Mouse (Mus musculus) liver, embryonic 13.5 days (tissue): ENCODE results near the gene Sv2a. TPM values are rescaled to one million over a fixed set of nuclear protein-coding genes. Genes with fewer than 3 reads are reported as not detected.

ENCODE experiments used
- ATAC-seq: fragments of 200-750 bp; cut with Nextera tagmentation; 2 replicates; pipeline ENCODE4 v1.8.0; 2017; ENCODE audit warnings: low read depth, mild to moderate bottlenecking, moderate number of reproducible peaks, moderate library complexity
- DNase-seq: peaks from one replicate; pipeline ENCODE4 v3.0.0; 2022
- H3K27ac ChIP-seq: fragments of 300-500 bp; sonication (generic); 2 replicates; pipeline ENCODE4 v1.5.1; 2015; ENCODE audit warnings: moderate library complexity, mild to moderate bottlenecking, inconsistent platforms
- H3K27me3 ChIP-seq: fragments of 300-500 bp; sonication (generic); 2 replicates; pipeline ENCODE4 v1.6.1; 2015; ENCODE audit warnings: mild to moderate bottlenecking, inconsistent platforms
- H3K36me3 ChIP-seq: fragments of 300-500 bp; sonication (generic); 2 replicates; pipeline ENCODE4 v1.6.1; 2015; ENCODE audit warnings: mild to moderate bottlenecking, inconsistent platforms
- H3K4me1 ChIP-seq: fragments of 300-500 bp; sonication (generic); replicated peaks from 2 replicates; pipeline ENCODE4 v1.6.1; 2015; ENCODE audit warnings: inconsistent platforms
- H3K4me2 ChIP-seq: fragments of 300-500 bp; sonication (generic); 2 replicates; pipeline ENCODE4 v1.6.1; 2015; ENCODE audit warnings: inconsistent platforms, mild to moderate bottlenecking, moderate library complexity
- H3K4me3 ChIP-seq: fragments of 300-500 bp; sonication (generic); replicated peaks from 2 replicates; pipeline ENCODE4 v1.5.1; 2015; ENCODE audit warnings: mild to moderate bottlenecking, inconsistent platforms
- H3K9ac ChIP-seq: fragments of 300-500 bp; sonication (generic); 2 replicates; pipeline ENCODE4 v1.6.1; 2015; ENCODE audit warnings: mild to moderate bottlenecking, inconsistent platforms
- H3K9me3 ChIP-seq: fragments of 300-500 bp; sonication (generic); replicated peaks from 2 replicates; pipeline ENCODE4 v1.6.1; 2016; ENCODE audit warnings: inconsistent platforms
- WGBS: fragments of 180-500 bp; shearing (Covaris S2); methylation state at CpG from one replicate; pipeline ENCODE4 v1.1.7; 2015; ENCODE audit not compliant: insufficient replicate concordance; 5-methylcytosine and 5-hydroxymethylcytosine counted together
- polyA plus RNA-seq: library from polyadenylated mRNA; unstranded; fragments of >200 nt; fragmentation: Nextera tagmentation; extraction: Ambion mirVana; gene quantifications from 2 replicates; pipeline ENCODE4 v1.2.1, GENCODE M21; 2015

Gene Sv2a
- polyA plus RNA-seq, 1 experiment from 2014 or later = 0.44 TPM

DNA sequence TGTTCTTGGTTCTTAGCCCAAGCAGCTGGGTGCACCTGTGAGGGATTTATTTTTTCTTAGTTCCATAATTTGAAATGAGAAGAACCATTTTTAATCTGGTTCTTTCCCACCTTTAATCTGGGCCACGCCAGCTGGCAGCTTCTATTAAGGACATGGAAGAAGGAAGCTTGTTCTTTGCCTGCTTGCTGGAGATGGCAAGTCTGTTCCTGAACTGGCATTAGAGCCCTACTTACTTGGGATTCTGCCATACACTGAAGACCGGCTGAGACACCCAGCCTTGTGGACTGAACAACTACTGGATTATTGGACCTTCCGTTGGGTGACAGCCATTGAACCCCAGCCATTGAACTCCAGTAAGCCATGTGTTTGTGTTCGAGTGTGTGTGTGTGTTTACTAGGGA, 41.8 kb downstream of the Sv2a start:
- Histone ChIP-seq H3K4me3 (peak overlapping the region; percentile 72), H3K27ac (peak overlapping the region; percentile 100), H3K36me3 (no peaks in the 10 kb centered on the region), H3K27me3 (no peaks in the 10 kb centered on the region), H3K4me2 (peak overlapping the region; percentile 92), H3K9ac (peak overlapping the region; percentile 95), H3K9me3 (no peaks in the 10 kb centered on the region), H3K4me1 (peaks cover 79% of the 10 kb centered on the region)
- WGBS = 86% methylated on average over 4 of the region's 4 CpGs
- no peak for ATAC-seq
- DNase-seq = no peak

GRCm38 (mm10) chr3:96225421-96225820, 44.5 kb downstream of the Sv2a start:
- Histone ChIP-seq H3K4me3 (peak overlapping the region; percentile 72), H3K4me2 (peak overlapping the region; percentile 92), H3K9me3 (no peaks in the 10 kb centered on the region), H3K9ac (peak overlapping the region; percentile 95), H3K27ac (peak overlapping the region; percentile 64), H3K36me3 (no peaks in the 10 kb centered on the region), H3K4me1 (peaks cover 70% of the 10 kb centered on the region), H3K27me3 (no peaks in the 10 kb centered on the region)
- 57% methylated on average over 2 of the region's 2 CpGs for WGBS
- no peak for ATAC-seq
- DNase-seq = no peak

- peaks cover 70% of the 10 kb centered on the region for H3K4me1 ChIP-seq
- no peak overlapping the region for H3K4me2 ChIP-seq
- no peak overlapping the region for H3K4me3 ChIP-seq
- ATAC-seq (no peak), DNase-seq (no peak)
- 0 out of 2 replicates have a peak overlapping the region, but pooled peaks have one; percentile 1 for H3K9ac ChIP-seq
- H3K27me3 ChIP-seq = no peaks in the 10 kb centered on the region
- WGBS = 59% methylated on average over 8 of the region's 8 CpGs
- peak overlapping the region; percentile 3; the same call in 1 of the 2 replicates for H3K27ac ChIP-seq
- H3K9me3 ChIP-seq = no peaks in the 10 kb centered on the region
- H3K36me3 ChIP-seq = no peaks in the 10 kb centered on the region
These were observed 46.0 kb downstream of the Sv2a start for GRCm38 (mm10) chr3:96226695-96227648.

DNA sequence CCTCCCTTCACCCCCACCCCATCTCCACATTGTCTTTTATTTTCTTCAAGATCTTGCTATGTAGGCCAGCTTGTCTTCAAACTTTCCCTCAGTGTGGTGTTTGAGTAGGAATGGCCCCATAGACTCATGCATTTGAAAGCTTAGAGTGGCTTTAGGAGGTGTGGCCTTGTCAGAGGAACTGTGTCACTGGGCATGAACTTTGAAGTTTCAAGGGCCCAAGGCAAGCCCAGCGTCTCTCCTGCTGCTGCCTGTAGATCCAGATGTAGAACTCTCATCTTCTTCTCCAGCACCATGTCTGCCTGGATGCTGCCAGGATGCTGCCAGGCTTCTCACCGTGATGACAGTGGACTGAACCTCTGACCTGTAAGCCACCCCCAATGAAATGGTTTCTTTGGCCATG, 47.9 kb downstream of the Sv2a start:
- H3K9me3 ChIP-seq = no peaks in the 10 kb centered on the region
- H3K27me3 ChIP-seq = no peaks in the 10 kb centered on the region
- peaks cover 51% of the 10 kb centered on the region for H3K4me1 ChIP-seq
- no peaks in the 10 kb centered on the region for H3K36me3 ChIP-seq
- DNase-seq = no peak
- 68% methylated on average over 2 of the region's 2 CpGs for WGBS
- H3K4me3 ChIP-seq = no peak overlapping the region
- H3K9ac ChIP-seq = no peak overlapping the region
- H3K27ac ChIP-seq = no peak overlapping the region
- no peak overlapping the region for H3K4me2 ChIP-seq
- no peak for ATAC-seq

DNA sequence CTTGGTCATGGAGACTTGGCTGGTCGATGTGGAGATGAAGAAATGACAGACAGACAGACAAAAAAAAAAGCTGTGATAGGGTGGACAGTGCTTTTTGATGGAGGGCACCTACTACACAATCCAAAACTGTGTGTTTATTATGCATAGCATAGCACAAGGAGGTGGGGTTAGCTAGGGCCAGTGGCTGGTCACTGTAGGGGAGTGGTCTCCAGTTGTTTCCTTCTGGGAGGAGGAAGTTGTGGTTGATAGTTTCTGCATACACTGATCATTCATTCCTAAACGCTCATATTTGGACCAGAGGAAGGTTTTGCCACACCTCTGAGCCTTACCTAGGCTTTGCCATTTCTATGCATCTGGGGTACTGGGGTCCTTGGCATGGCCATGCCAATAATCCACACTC, 49.5 kb downstream of the Sv2a start:
- no peaks in the 10 kb centered on the region for H3K36me3 ChIP-seq
- H3K27ac ChIP-seq = no peak overlapping the region
- no peak overlapping the region for H3K4me3 ChIP-seq
- no peaks in the 10 kb centered on the region for H3K27me3 ChIP-seq
- ATAC-seq (no peak), DNase-seq (no peak)
- H3K9ac ChIP-seq = no peak overlapping the region
- WGBS = 32% methylated on average over 2 of the region's 2 CpGs
- no peaks in the 10 kb centered on the region for H3K9me3 ChIP-seq
- peaks cover 35% of the 10 kb centered on the region for H3K4me1 ChIP-seq
- no peak overlapping the region for H3K4me2 ChIP-seq

DNA sequence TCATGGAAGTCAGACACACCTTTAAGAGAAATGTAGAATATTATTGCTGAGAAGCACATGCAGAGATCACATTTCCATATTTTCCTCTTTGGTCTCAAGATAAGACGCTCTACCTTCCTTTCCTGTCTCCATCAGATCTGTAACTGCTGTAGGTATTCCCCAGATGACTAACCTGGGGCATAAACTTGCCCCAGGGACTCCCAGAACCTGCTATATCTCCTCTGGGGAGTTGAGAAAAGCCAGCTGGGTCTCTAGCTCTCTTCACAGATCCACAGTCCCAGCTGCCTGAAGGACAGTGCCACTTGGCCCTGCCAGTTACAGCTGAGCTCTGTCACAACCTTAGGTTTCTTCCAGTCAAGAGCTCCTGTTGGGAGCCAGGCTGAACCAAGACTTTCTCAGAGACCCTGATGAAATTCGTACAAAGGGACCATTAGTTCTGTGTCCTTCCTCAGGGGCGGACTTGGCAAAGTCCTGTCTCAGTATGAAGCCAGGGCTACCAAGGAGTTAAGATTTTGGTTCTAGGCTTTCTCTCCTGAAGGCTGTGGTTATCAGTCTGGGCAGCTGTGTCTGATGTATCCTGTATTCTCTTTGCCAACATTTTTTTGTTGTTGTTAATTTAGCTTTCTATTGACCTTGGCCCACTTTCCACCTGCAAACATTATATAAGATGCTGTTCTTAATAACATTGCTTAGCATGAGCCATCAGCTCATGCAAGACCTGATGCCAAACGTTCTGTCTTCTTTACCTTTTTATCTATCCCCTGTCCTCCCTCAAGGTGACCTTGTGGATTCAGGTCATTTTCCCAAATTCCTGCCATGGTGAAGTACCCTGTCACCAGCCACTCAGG, 50.2 kb downstream of the Sv2a start:
- no peak for ATAC-seq
- DNase-seq = no peak
- no peak overlapping the region; the same call in 1 of the 2 replicates for H3K9ac ChIP-seq
- no peaks in the 10 kb centered on the region for H3K9me3 ChIP-seq
- H3K27ac ChIP-seq = no peak overlapping the region
- H3K36me3 ChIP-seq = no peaks in the 10 kb centered on the region
- no peak overlapping the region for H3K4me2 ChIP-seq
- 58% methylated on average over 4 of the region's 4 CpGs for WGBS
- H3K4me1 ChIP-seq = peaks cover 35% of the 10 kb centered on the region
- no peak overlapping the region for H3K4me3 ChIP-seq
- no peaks in the 10 kb centered on the region for H3K27me3 ChIP-seq

GRCm38 (mm10) chr3:96231758-96232120, 50.8 kb downstream of the Sv2a start:
- Histone ChIP-seq H3K36me3 (no peaks in the 10 kb centered on the region), H3K27ac (no peak overlapping the region), H3K9ac (no peak overlapping the region), H3K4me1 (peaks cover 35% of the 10 kb centered on the region), H3K4me3 (no peak overlapping the region), H3K27me3 (no peaks in the 10 kb centered on the region), H3K4me2 (no peak overlapping the region), H3K9me3 (no peaks in the 10 kb centered on the region)
- ATAC-seq (no peak), DNase-seq (no peak)
- 39% methylated on average over 2 of the region's 2 CpGs for WGBS

- Histone ChIP-seq H3K4me1 (peaks cover 32% of the 10 kb centered on the region), H3K27me3 (no peaks in the 10 kb centered on the region), H3K27ac (peak overlapping the region; percentile 97; the same call in 1 of the 2 replicates), H3K4me3 (0 out of 2 replicates have a peak overlapping the region, but pooled peaks have one; percentile 14), H3K36me3 (no peaks in the 10 kb centered on the region), H3K4me2 (no peak overlapping the region), H3K9me3 (no peaks in the 10 kb centered on the region), H3K9ac (no peak overlapping the region)
- no peak for DNase-seq
- ATAC-seq = no peak
- 72% methylated on average over 2 of the region's 2 CpGs for WGBS
These were observed 54.0 kb downstream of the Sv2a start for GRCm38 (mm10) chr3:96234914-96235313.

DNA sequence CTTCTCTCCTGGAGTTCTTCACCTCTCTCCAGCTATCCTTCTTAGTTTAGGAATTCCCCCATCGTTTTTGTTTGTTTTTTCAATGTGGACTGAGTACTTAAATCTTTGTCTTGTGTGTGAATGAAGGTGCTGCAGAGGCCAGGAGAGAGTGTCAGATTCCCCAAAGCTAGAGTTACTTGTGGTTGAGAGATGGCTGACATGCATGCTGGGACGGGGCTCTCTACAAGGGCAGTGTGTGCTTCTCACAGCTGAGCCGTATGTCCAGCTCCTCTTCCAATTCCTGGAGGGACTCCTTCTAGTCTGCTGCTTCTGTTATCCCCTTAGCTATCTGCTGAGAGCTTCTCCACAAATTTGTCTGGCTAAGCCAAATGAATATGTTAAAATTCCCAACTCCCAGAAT, 54.9 kb downstream of the Sv2a start:
- H3K27me3 ChIP-seq = no peaks in the 10 kb centered on the region
- peak overlapping the region; percentile 97; the same call in 1 of the 2 replicates for H3K27ac ChIP-seq
- peak overlapping the region; percentile 64 for H3K4me3 ChIP-seq
- peaks cover 34% of the 10 kb centered on the region for H3K4me1 ChIP-seq
- H3K36me3 ChIP-seq = no peaks in the 10 kb centered on the region
- peak overlapping the region; percentile 79 for H3K4me2 ChIP-seq
- no peak for DNase-seq
- no peaks in the 10 kb centered on the region for H3K9me3 ChIP-seq
- ATAC-seq = no peak
- 61% methylated on average over 3 of the region's 3 CpGs for WGBS
- H3K9ac ChIP-seq = peak overlapping the region; percentile 88

DNA sequence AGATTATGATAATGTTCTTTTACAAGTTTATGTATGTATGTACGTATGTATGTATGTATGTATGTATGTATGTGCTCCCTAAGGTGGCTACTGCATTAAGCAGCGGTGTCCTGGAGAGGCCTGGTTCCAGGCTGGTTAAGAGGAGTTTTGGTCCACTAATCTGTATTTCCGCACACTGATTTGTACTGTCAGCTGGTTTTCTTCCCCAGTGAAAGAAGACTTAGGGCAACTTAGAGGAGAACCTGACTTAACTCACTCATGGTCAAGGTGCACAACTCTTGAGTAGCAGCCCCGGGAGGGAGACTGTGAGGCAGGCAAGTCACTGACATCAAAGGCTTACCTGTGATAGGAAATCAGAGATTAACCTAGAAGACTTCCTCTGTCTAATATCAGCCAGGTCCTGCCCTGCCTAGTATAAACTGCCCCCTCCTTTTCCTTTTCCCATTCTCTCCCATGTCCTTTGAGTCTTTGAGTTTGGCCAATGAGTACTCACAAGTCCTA, 55.9 kb downstream of the Sv2a start:
- WGBS = 78% methylated on average over 4 of the region's 4 CpGs
- Histone ChIP-seq H3K27me3 (no peaks in the 10 kb centered on the region), H3K36me3 (no peaks in the 10 kb centered on the region), H3K4me3 (peak overlapping the region; percentile 64), H3K9me3 (no peaks in the 10 kb centered on the region), H3K27ac (peak overlapping the region; percentile 97), H3K4me2 (peak overlapping the region; percentile 79), H3K9ac (peak overlapping the region; percentile 88), H3K4me1 (peaks cover 39% of the 10 kb centered on the region)
- ATAC-seq = no peak
- DNase-seq = no peak

- ATAC-seq (no peak), DNase-seq (no peak)
- Histone ChIP-seq H3K4me1 (peaks cover 44% of the 10 kb centered on the region), H3K27me3 (no peaks in the 10 kb centered on the region), H3K36me3 (no peaks in the 10 kb centered on the region), H3K4me3 (peak overlapping the region; percentile 64), H3K9me3 (no peaks in the 10 kb centered on the region), H3K9ac (peak overlapping the region; percentile 88), H3K27ac (peak overlapping the region; percentile 97), H3K4me2 (peak overlapping the region; percentile 79)
- WGBS = 23% methylated on average over 7 of the region's 7 CpGs
These were observed 56.5 kb downstream of the Sv2a start for GRCm38 (mm10) chr3:96237335-96237903.
